Comparison of ENCODE assay signal across 19 mouse cellular contexts in genomic region chr15:30439045-30439444, GRCm38 (mm10).
DNase-seq lines count a peak whose midpoint lies in the region; ATAC-seq and TF ChIP-seq lines count a peak whose summit lies in the region.
"Had no signal": no experiment of that assay in that cellular context is flagged by ENCODE, and none has a peak within 500 bp of the region (broad histone marks: within the 10 kb centered on the region; RNA-seq: fewer than 3 reads in every experiment).

No protein-coding gene starts in this region.

- H3K4me3 ChIP-seq in layer of hippocampus, adult 2 months = no peak overlapping the region
- H3K4me3 ChIP-seq: embryonic facial prominence, embryonic 12.5 days; forebrain, embryonic 15.5 days; heart, adult 2 months; heart, embryonic 12.5 days had no signal

- no peak for DNase-seq in frontal cortex, postnatal 14 days (ENCODE audit: low spot score in 2 of 2)
- no peak for DNase-seq in layer of hippocampus, adult 2 months (ENCODE audit: low spot score in 2 of 2)
- no peak for DNase-seq in layer of hippocampus, postnatal 10 days (ENCODE audit: low spot score in 2 of 2)
- peak; percentile 18 for DNase-seq in 3T3-L1 (ENCODE audit: low read depth, low spot score)
- DNase-seq in adipocyte (ENCODE audit: low spot score) = peak; percentile 34
- DNase-seq in ovary, postnatal 10 days (ENCODE audit: low spot score) = no peak
- DNase-seq in heart, postnatal 14 days = no peak
- DNase-seq: adrenal gland, postnatal 10 days; cerebellum, adult 2 months; cerebellum, postnatal 25 days; gastrocnemius, postnatal 14 days; heart, adult 2 months; heart, postnatal 36 days; kidney, adult 11 months had no signal

- intact Hi-C loops in heart, postnatal 14 days (cut with DNase I) = no loop called here

- peak; percentile 59; the same call in 1 of the 2 replicates for ATAC-seq in frontal cortex, adult (ENCODE audit: low TSS enrichment)
- ATAC-seq: forebrain, embryonic 15.5 days had no signal

- 0 out of 2 replicates have a peak overlapping the region, but pooled peaks have one; percentile 7 for H3K27ac ChIP-seq in layer of hippocampus, adult 2 months
- H3K27ac ChIP-seq: embryonic facial prominence, embryonic 12.5 days; forebrain, embryonic 15.5 days; heart, adult 2 months; hindbrain, embryonic 14.5 days had no signal

- no peak for TF ChIP-seq CTCF in layer of hippocampus, adult 2 months (conservative IDR thresholded peaks at IDR 0.05)

Comparison
In these comparisons a context has a peak if more than half of its experiments do, and no peak if none do; other contexts are left out.
1. DNase-seq: peak in 3T3-L1 (single experiment) and adipocyte (single experiment); none in frontal cortex, postnatal 14 days (0 of 2), layer of hippocampus, adult 2 months (0 of 2), layer of hippocampus, postnatal 10 days (0 of 2), ovary, postnatal 10 days (single experiment) and heart, postnatal 14 days (0 of 2).